Mouse (Mus musculus) myocyte (in vitro differentiated cells): ENCODE measurements around the gene Pls1. TPM values are rescaled to one million over a fixed set of nuclear protein-coding genes. Genes with fewer than 3 reads are reported as not detected.

Experiments used
- H3K27me3 ChIP-seq: one replicate; pipeline ENCODE4 v1.6.1; 2011; ENCODE audit not compliant: control insufficient read depth, insufficient read depth, insufficient read length
- H3K36me3 ChIP-seq: one replicate; pipeline ENCODE4 v1.6.1; 2011; ENCODE audit not compliant: control insufficient read depth, insufficient read depth
- H3K4me2 ChIP-seq: one replicate; pipeline ENCODE4 v1.6.1; 2011; ENCODE audit warnings: low read depth, control low read depth
- H3K4me3 ChIP-seq: one replicate; pipeline ENCODE4 v1.5.1; 2011; ENCODE audit warnings: mild to moderate bottlenecking, control low read depth, moderate library complexity
- H3K79me2 ChIP-seq: one replicate; pipeline ENCODE4 v1.6.1; 2011; ENCODE audit not compliant: control insufficient read depth, insufficient read depth
- H3ac ChIP-seq: one replicate; pipeline ENCODE4 v1.6.1; 2011; ENCODE audit not compliant: control insufficient read depth, insufficient read length
- CEBPB ChIP-seq: IDR thresholded peaks from 2 replicates; pipeline ENCODE4 v1.6.1; 2011; ENCODE audit warnings: mild to moderate bottlenecking, moderate library complexity; ENCODE audit not compliant: poor library complexity, insufficient read depth, severe bottlenecking
- E2F4 ChIP-seq: IDR thresholded peaks from one replicate; pipeline ENCODE4 v1.6.1; 2011; ENCODE audit warnings: mild to moderate bottlenecking, control low read depth, moderate library complexity; ENCODE audit not compliant: insufficient read depth
- MAX ChIP-seq: IDR thresholded peaks from one replicate; pipeline ENCODE4 v1.6.1; 2011; ENCODE audit warnings: low read depth, mild to moderate bottlenecking, control low read depth
- MYOD1 ChIP-seq, 3 experiments: IDR thresholded peaks; one replicate each; pipeline ENCODE4 v1.6.1; 2011; ENCODE audit warnings: control low read depth in 2 of 3, low read depth in 2 of 3, mild to moderate bottlenecking in 2 of 3, moderate library complexity in 1 of 3; ENCODE audit not compliant: insufficient read length in 2 of 3, control insufficient read depth in 1 of 3
- MYOG ChIP-seq, 3 experiments: IDR thresholded peaks; one replicate each; pipeline ENCODE4 v1.6.1; 2011; ENCODE audit warnings: control low read depth in 2 of 3, low read depth in 2 of 3, mild to moderate bottlenecking in 2 of 3; ENCODE audit not compliant: insufficient read length in 2 of 3, control insufficient read depth in 1 of 3, insufficient read depth in 1 of 3
- POLR2A ChIP-seq: IDR thresholded peaks from one replicate; pipeline ENCODE4 v1.6.1; 2011; ENCODE audit warnings: low read depth, mild to moderate bottlenecking, control low read depth, moderate library complexity; ENCODE audit not compliant: insufficient read length
- POLR2AphosphoS2 ChIP-seq: IDR thresholded peaks from one replicate; pipeline ENCODE4 v1.6.1; 2011; ENCODE audit warnings: low read depth, control low read depth; ENCODE audit not compliant: insufficient read length
- REST ChIP-seq: IDR thresholded peaks from one replicate; pipeline ENCODE4 v1.6.1; 2011; ENCODE audit warnings: mild to moderate bottlenecking, control low read depth, moderate library complexity; ENCODE audit not compliant: insufficient read depth, insufficient read length
- SRF ChIP-seq: IDR thresholded peaks from one replicate; pipeline ENCODE4 v1.6.1; 2011; ENCODE audit warnings: low read depth; ENCODE audit not compliant: control insufficient read depth, insufficient read length
- TCF12 ChIP-seq: IDR thresholded peaks from one replicate; pipeline ENCODE4 v1.6.1; 2011; ENCODE audit warnings: mild to moderate bottlenecking, control low read depth; ENCODE audit not compliant: poor library complexity, insufficient read depth, severe bottlenecking
- TCF3 ChIP-seq: IDR thresholded peaks from one replicate; pipeline ENCODE4 v1.6.1; 2011; ENCODE audit warnings: low read depth, control low read depth; ENCODE audit not compliant: insufficient read length
- USF1 ChIP-seq: IDR thresholded peaks from one replicate; pipeline ENCODE4 v1.6.1; 2011; ENCODE audit warnings: low read depth, mild to moderate bottlenecking, control low read depth, moderate library complexity
- polyA plus RNA-seq: library from polyadenylated mRNA; unstranded; fragments of >200 nt; fragmentation: generic; extraction: Trizol; gene quantifications from one replicate; pipeline ENCODE4 v1.2.1, GENCODE M21; 2012; ENCODE audit warnings: missing spikeins

The Pls1 gene
- polyA plus RNA-seq, 1 experiment: not detected

DNA sequence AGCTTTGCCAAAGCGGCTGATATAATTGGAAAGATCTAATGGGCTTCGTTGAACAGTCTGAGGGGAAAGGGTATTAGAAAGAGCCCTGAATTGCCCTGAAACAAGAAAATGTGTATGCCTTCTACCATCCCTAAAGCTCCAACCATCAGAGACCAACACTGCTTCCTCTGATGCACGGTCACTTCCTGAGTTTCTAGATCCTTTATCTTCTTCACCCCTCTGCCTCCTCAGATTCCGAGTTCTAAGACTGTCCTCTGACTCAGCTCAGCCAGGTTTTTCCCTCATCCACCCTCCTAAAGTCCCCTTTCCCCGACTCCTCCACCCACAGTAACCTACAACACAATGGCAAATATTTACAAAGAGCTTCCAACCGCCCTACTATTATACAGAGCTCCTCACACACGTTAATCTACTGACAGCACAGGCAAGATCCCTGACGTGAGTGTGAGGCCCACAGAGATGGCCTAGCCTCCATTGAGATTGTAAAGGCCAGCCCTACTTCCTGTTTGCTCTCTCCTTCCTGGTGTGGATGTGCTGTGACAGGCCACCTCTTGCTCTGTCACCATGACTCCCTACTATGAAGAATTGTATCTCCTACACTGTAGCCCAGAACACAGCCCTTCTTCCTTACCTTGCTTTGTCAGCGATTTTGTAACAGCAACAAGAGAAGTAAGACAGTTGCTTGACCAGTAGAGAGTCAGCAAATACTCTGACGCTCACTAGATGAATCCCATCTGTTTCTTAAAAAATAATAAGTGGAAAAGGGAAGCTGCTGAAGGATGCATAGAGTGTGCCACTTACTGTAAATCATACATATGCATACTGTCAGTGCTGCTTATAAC, 43.3 kb downstream of the Pls1 start:
- TF ChIP-seq REST (no peak), TCF3 (no peak), POLR2A (no peak), MYOG (IDR thresholded peaks at IDR 0.05; ENCODE audit: control insufficient read depth in 1 of 3, insufficient read depth in 1 of 3, insufficient read length in 2 of 3, low read depth in 2 of 3) (no peak), E2F4 (no peak), POLR2AphosphoS2 (no peak)
- no peaks in the 10 kb centered on the region for H3K27me3 ChIP-seq
- H3K4me2 ChIP-seq: no peak overlapping the region
- no peak overlapping the region for H3ac ChIP-seq
- no peak overlapping the region for H3K4me3 ChIP-seq
- no peaks in the 10 kb centered on the region for H3K36me3 ChIP-seq
- H3K79me2 ChIP-seq: no peaks in the 10 kb centered on the region

DNA sequence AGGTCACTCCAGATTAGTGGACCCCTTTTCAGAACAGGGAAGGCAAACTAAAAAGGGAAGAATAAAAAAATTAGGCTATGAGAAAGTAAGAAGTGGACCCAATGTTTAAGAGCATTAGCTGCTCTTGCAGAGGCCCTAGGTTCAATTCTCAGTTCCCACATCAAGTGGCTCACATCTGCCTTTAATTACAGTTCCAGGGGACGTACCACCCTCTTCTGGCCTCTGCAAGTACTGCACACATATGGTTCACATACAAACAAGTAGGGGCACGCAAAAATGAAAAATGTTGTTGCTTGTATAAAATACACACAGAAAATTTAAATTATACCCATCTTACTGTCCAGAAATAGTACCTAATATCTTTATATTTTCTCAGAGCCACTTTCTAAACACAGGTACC, 48.8 kb downstream of the Pls1 start:
- no peak overlapping the region for H3K4me2 ChIP-seq
- no peaks in the 10 kb centered on the region for H3K27me3 ChIP-seq
- TF ChIP-seq CEBPB (no peak), USF1 (no peak), MYOD1 (IDR thresholded peaks at IDR 0.05; ENCODE audit: control insufficient read depth in 1 of 3, insufficient read length in 2 of 3, low read depth in 2 of 3) (no peak), MAX (no peak), POLR2AphosphoS2 (no peak), E2F4 (no peak), MYOG (IDR thresholded peaks at IDR 0.05; ENCODE audit: control insufficient read depth in 1 of 3, insufficient read depth in 1 of 3, insufficient read length in 2 of 3, low read depth in 2 of 3) (no peak), TCF3 (no peak), SRF (no peak), TCF12 (no peak), REST (no peak)
- no peaks in the 10 kb centered on the region for H3K36me3 ChIP-seq
- H3K79me2 ChIP-seq: no peaks in the 10 kb centered on the region
- no peak overlapping the region for H3ac ChIP-seq
- no peak overlapping the region for H3K4me3 ChIP-seq

DNA sequence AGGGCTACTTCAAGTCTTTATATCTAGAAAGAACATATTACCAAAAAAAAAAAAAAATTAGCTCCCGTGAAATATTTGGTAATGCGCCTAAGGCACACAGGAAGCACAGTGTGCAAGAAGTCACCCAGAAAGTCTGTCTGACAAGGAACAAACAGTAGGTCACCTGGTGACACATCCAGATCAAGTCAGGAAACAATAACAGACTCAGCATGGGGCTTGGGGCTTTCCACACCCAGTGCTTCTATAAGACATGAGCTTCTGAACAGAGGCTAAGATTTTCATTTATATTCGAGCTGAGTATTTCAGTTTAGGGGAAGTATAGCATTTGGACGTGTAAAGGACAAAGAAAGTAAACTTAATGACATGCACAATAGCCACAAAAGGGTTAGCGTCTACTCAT, 49.3 kb downstream of the Pls1 start:
- TF ChIP-seq TCF12 (no peak), MYOD1 (IDR thresholded peaks at IDR 0.05; ENCODE audit: control insufficient read depth in 1 of 3, insufficient read length in 2 of 3, low read depth in 2 of 3) (no peak), MAX (no peak), SRF (no peak), POLR2AphosphoS2 (no peak), E2F4 (no peak), CEBPB (no peak), POLR2A (no peak)
- no peaks in the 10 kb centered on the region for H3K79me2 ChIP-seq
- peaks cover 1% of the 10 kb centered on the region for H3K27me3 ChIP-seq
- H3ac ChIP-seq: no peak overlapping the region
- H3K4me2 ChIP-seq: no peak overlapping the region
- no peak overlapping the region for H3K4me3 ChIP-seq
- no peaks in the 10 kb centered on the region for H3K36me3 ChIP-seq

DNA sequence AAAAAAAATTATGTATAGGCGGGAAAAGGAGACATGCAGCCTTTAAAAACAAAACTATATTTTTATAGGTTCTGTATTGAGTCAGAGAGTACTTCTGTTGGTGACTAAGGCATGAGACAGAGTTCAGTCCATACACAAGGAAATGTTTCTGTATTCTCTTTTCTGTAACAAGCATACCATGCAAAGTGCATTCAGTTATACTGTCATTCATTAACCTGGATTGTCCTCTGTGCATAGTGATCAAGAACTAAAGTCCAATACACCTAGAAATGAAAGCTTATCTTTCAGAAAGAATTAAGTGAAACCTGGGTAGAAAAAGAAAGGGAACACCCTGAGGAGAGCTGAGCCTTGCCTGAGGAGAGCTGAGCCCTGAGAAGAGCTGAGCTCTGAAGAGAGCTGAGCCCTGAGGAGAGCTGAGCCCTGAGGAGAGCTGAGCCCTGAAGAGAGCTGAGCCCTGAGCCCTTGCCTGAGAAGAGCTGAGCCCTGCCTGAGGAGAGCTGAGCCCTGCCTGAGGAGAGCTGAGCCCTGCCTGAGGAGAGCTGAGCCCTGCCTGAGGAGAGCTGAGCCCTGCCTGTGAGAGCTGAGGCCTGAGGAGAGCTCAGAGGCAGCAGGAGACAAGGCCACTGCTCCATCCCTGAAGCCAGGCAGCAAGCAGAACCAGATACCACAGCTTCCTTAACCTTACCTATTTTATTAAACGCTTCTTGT, 49.9 kb downstream of the Pls1 start:
- Histone ChIP-seq H3ac (no peak overlapping the region), H3K79me2 (no peaks in the 10 kb centered on the region), H3K36me3 (no peaks in the 10 kb centered on the region), H3K27me3 (peaks cover 5% of the 10 kb centered on the region), H3K4me2 (no peak overlapping the region), H3K4me3 (no peak overlapping the region)
- TF ChIP-seq SRF (no peak), USF1 (no peak), REST (no peak), TCF3 (no peak), POLR2AphosphoS2 (no peak), POLR2A (no peak), E2F4 (no peak)
